ENCODE assay signal across 8 mouse cellular contexts in genomic region chr14:121422664-121423340, GRCm38 (mm10). TPM values are rescaled to one million over a fixed set of nuclear protein-coding genes. Genes with fewer than 3 reads are reported as not detected.
A peak's percentile ranks its signal among the peaks of the same experiment; 100 is the strongest.
DNase-seq lines count a peak whose midpoint lies in the region; ATAC-seq lines count a peak whose summit lies in the region.

No protein-coding gene starts in this region.

- H3K4me1 ChIP-seq in kidney, embryonic 15.5 days: peaks cover 8% of the 10 kb centered on the region; the same call in 1 of the 2 replicates
- peaks cover 31% of the 10 kb centered on the region for H3K4me1 ChIP-seq in heart, embryonic 10.5 days
- peaks cover 34% of the 10 kb centered on the region for H3K4me1 ChIP-seq in liver, embryonic 15.5 days (replicated peaks)
- no peaks in the 10 kb centered on the region for H3K4me1 ChIP-seq in stomach, embryonic 14.5 days (ENCODE audit: control insufficient read depth, insufficient read depth, low read length)

- H3K9me3 ChIP-seq in kidney, embryonic 15.5 days (replicated peaks): 0 out of 2 replicates have a peak, but pooled peaks cover under 1% of the 10 kb centered on the region
- H3K9me3 ChIP-seq in heart, embryonic 10.5 days: no peaks in the 10 kb centered on the region
- no peaks in the 10 kb centered on the region for H3K9me3 ChIP-seq in liver, embryonic 15.5 days (replicated peaks)
- peaks cover 4% of the 10 kb centered on the region; the same call in 1 of the 2 replicates for H3K9me3 ChIP-seq in stomach, embryonic 14.5 days (ENCODE audit: control insufficient read depth, low read depth, low read length)

- 60% methylated on average over 4 of the region's 4 CpGs for WGBS in kidney, embryonic 15.5 days
- WGBS in heart, embryonic 10.5 days: 33% methylated on average over 4 of the region's 4 CpGs
- WGBS in liver, embryonic 15.5 days (ENCODE audit: insufficient replicate concordance): 3% methylated on average over 4 of the region's 4 CpGs
- WGBS in stomach, embryonic 14.5 days: 35% methylated on average over 4 of the region's 4 CpGs

- H3K4me3 ChIP-seq in kidney, embryonic 15.5 days (replicated peaks): no peak overlapping the region
- no peak overlapping the region; the same call in 1 of the 2 replicates for H3K4me3 ChIP-seq in heart, embryonic 10.5 days
- 0 out of 2 replicates have a peak overlapping the region, but pooled peaks have one; percentile 18 for H3K4me3 ChIP-seq in liver, embryonic 15.5 days (replicated peaks)
- no peak overlapping the region for H3K4me3 ChIP-seq in stomach, embryonic 14.5 days (ENCODE audit: low read depth, low read length)

- H3K4me2 ChIP-seq in kidney, embryonic 15.5 days: no peak overlapping the region
- H3K4me2 ChIP-seq in liver, embryonic 15.5 days: peak overlapping the region; percentile 56
- H3K4me2 ChIP-seq in stomach, embryonic 14.5 days (replicated peaks; ENCODE audit: low read depth, low read length): no peak overlapping the region

- no peak; the same call in 1 of the 2 replicates for ATAC-seq in kidney, embryonic 15.5 days (replicated peaks; ENCODE audit: low FRiP score)
- peak; percentile 95 for ATAC-seq in liver, embryonic 15.5 days (ENCODE audit: insufficient read depth)
- peak; percentile 69 for ATAC-seq in stomach, embryonic 14.5 days (ENCODE audit: insufficient number of reproducible peaks, insufficient read depth, low FRiP score, low read depth)

- H3K27ac ChIP-seq in kidney, embryonic 15.5 days: peak overlapping the region; percentile 7
- H3K27ac ChIP-seq in heart, embryonic 10.5 days: peak overlapping the region; percentile 88
- peak overlapping the region; percentile 86 for H3K27ac ChIP-seq in liver, embryonic 15.5 days (replicated peaks)
- peak overlapping the region; percentile 15; the same call in 1 of the 2 replicates for H3K27ac ChIP-seq in stomach, embryonic 14.5 days (ENCODE audit: low read length)

- H3K36me3 ChIP-seq in kidney, embryonic 15.5 days: no peaks in the 10 kb centered on the region
- no peaks in the 10 kb centered on the region for H3K36me3 ChIP-seq in heart, embryonic 10.5 days
- no peaks in the 10 kb centered on the region for H3K36me3 ChIP-seq in liver, embryonic 15.5 days (replicated peaks)
- no peaks in the 10 kb centered on the region for H3K36me3 ChIP-seq in stomach, embryonic 14.5 days (ENCODE audit: control insufficient read depth, insufficient read depth, low read length)

- H3K27me3 ChIP-seq in kidney, embryonic 15.5 days: no peaks in the 10 kb centered on the region
- no peaks in the 10 kb centered on the region for H3K27me3 ChIP-seq in heart, embryonic 10.5 days (ENCODE audit: insufficient read depth, poor library complexity, severe bottlenecking)
- H3K27me3 ChIP-seq in liver, embryonic 15.5 days: no peaks in the 10 kb centered on the region
- no peaks in the 10 kb centered on the region for H3K27me3 ChIP-seq in stomach, embryonic 14.5 days (ENCODE audit: control insufficient read depth, insufficient read depth, low read length)

- DNase-seq in kidney, postnatal 4 days: no peak
- DNase-seq in heart, embryonic 10.5 days (ENCODE audit: low spot score): peak; percentile 85
- no peak for DNase-seq in cerebellum, adult 11 months
- no peak for DNase-seq in layer of hippocampus, postnatal 10 days (ENCODE audit: low spot score in 2 of 2)
- DNase-seq in left cerebral cortex, adult 18-20 months (ENCODE audit: low spot score in 2 of 2): no peak

- no peak overlapping the region for H3K9ac ChIP-seq in kidney, embryonic 15.5 days
- 0 out of 2 replicates have a peak overlapping the region, but pooled peaks have one; percentile 6 for H3K9ac ChIP-seq in liver, embryonic 15.5 days
- no peak overlapping the region for H3K9ac ChIP-seq in stomach, embryonic 14.5 days (replicated peaks; ENCODE audit: low read depth, low read length)

RNA-seq across cellular contexts. Expression of gene Stk24, which starts 43.0 kb away (rescaled TPM):
- polyA plus RNA-seq in kidney, embryonic 15.5 days (2015; fragmentation: Nextera tagmentation; extraction: Ambion mirVana): 37.9 and 39.3 TPM in 2 replicates
- 37.9 and 39.8 TPM in 2 replicates for polyA plus RNA-seq in heart, embryonic 10.5 days (2016; fragmentation: Nextera tagmentation; extraction: Ambion mirVana)
- 27.0 and 29.3 TPM in 2 replicates for polyA plus RNA-seq in liver, embryonic 15.5 days (2015; fragmentation: Nextera tagmentation; extraction: Ambion mirVana)
- polyA plus RNA-seq in stomach, embryonic 14.5 days (2014; fragmentation: Nextera tagmentation; extraction: Ambion mirVana): 46.3 and 48.5 TPM in 2 replicates
- 10 to 100 TPM; 45.8 to 51.1 TPM for total RNA-seq in layer of hippocampus, postnatal 10 days (2021)
- total RNA-seq in left cerebral cortex, adult 18-20 months (2021): 10 to 100 TPM; 65.3 to 66.0 TPM

Comparison
In these comparisons a context has a peak if more than half of its experiments do, and no peak if none do; other contexts are left out.
1. H3K27ac ChIP-seq: peak in every context shown above with its lines; median percentile 88 in heart, embryonic 10.5 days; 86 in liver, embryonic 15.5 days; 15 in stomach, embryonic 14.5 days; 7 in kidney, embryonic 15.5 days.